Mouse (Mus musculus): ENCODE measurements around the gene Hdac1.

- no peak for TF ChIP-seq CTCF (IDR thresholded peaks at IDR 0.05; ENCODE audit: low read depth, low read length)
- TF ChIP-seq POLR2AphosphoS5 (IDR thresholded peaks at IDR 0.05; ENCODE audit: insufficient replicate concordance, low read depth, low read length), result no peak
- TF ChIP-seq TAL1 (conservative IDR thresholded peaks at IDR 0.05; ENCODE audit: low read depth, low read length), result no peak
- no peak for TF ChIP-seq GATA1 (IDR thresholded peaks at IDR 0.05; ENCODE audit: borderline replicate concordance, low read length)
- TF ChIP-seq GATA2 (IDR thresholded peaks at IDR 0.05; ENCODE audit: borderline replicate concordance, low read depth, low read length), result no peak
These were observed 25.9 kb upstream of the Hdac1 start for GRCm38 (mm10) chr4:129568366-129568765.
